Mouse (Mus musculus): ENCODE measurements around the gene Crtc3. TPM values are rescaled to one million over a fixed set of nuclear protein-coding genes. Genes with fewer than 3 reads are reported as not detected.
A peak's percentile ranks its signal among the peaks of the same experiment; 100 is the strongest.

Crtc3 gene
- polyA plus RNA-seq, 1 experiment from 2014 or later, result 27.3 TPM

DNA sequence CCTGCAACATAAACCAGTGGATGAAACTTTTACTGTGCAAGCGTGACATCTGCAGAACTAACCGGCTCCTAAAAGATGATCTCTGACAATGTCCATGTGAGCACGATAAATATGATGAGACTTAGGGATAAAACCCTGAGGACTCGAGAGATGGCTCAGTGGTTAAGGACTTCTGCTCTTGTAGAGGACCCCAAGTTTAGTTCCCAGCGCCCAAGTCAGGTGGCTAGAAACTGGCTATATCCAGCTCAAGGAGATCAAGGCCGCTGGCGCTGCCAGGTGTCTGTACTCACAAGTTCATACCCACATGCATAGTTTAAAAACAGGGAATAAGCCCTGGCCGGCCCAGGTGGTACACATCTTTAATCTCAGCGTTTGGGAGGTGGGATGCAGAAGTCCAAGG lies 3.8 kb upstream of the Crtc3 start:
- H3K4me2 ChIP-seq (replicated peaks; ENCODE audit: low read depth, low read length), result no peak overlapping the region
- 93% methylated on average over 9 of the region's 9 CpGs for WGBS
- ATAC-seq (ENCODE audit: low FRiP score, low TSS enrichment), result no peak

DNA sequence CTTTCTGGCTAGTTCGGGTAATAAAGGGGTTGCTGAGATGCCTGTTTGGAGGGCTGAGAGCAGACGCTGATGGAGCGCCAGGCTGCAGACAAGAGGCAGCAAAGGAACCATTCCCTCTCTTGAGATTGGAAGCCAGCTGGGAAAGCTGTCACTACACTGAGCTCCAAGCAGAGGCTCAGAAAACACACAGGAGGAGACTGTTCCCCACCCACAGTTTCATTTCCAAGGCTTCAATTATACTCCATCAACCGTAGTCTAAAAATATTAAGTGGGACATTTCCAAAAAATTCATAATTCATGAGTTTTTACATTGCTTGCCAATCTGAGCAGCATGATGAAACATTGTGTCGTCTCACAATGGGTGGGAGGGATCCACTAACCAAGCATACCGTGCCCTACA lies 2.5 kb upstream of the Crtc3 start:
- no peak overlapping the region for H3K9ac ChIP-seq (ENCODE audit: low read depth, low read length)
- no peak overlapping the region for H3K4me3 ChIP-seq (ENCODE audit: low read length)
- no peak overlapping the region for H3K4me2 ChIP-seq (replicated peaks; ENCODE audit: low read depth, low read length)
- H3K27me3 ChIP-seq (ENCODE audit: control insufficient read depth, insufficient read depth, low read length), result no peaks in the 10 kb centered on the region
- H3K36me3 ChIP-seq (ENCODE audit: control insufficient read depth, insufficient read depth, low read length), result no peaks in the 10 kb centered on the region
- no peak overlapping the region for H3K27ac ChIP-seq (ENCODE audit: low read depth, low read length)
- peaks cover 7% of the 10 kb centered on the region for H3K4me1 ChIP-seq (ENCODE audit: control insufficient read depth, insufficient read depth, low read length)
- no peak for ATAC-seq (ENCODE audit: low FRiP score, low TSS enrichment)
- no peaks in the 10 kb centered on the region for H3K9me3 ChIP-seq (ENCODE audit: control insufficient read depth, low read length)
- WGBS, result 69% methylated on average over 6 of the region's 6 CpGs

More for the DNA sequence above, 3.8 kb upstream of the Crtc3 start:
- Histone ChIP-seq H3K4me3 (ENCODE audit: low read length) (no peak overlapping the region), H3K27me3 (ENCODE audit: control insufficient read depth, insufficient read depth, low read length) (no peaks in the 10 kb centered on the region), H3K4me1 (ENCODE audit: control insufficient read depth, insufficient read depth, low read length) (peaks cover 3% of the 10 kb centered on the region; the same call in 1 of the 2 replicates), H3K36me3 (ENCODE audit: control insufficient read depth, insufficient read depth, low read length) (no peaks in the 10 kb centered on the region), H3K9me3 (ENCODE audit: control insufficient read depth, low read length) (no peaks in the 10 kb centered on the region), H3K9ac (ENCODE audit: low read depth, low read length) (no peak overlapping the region), H3K27ac (ENCODE audit: low read depth, low read length) (no peak overlapping the region)

DNA sequence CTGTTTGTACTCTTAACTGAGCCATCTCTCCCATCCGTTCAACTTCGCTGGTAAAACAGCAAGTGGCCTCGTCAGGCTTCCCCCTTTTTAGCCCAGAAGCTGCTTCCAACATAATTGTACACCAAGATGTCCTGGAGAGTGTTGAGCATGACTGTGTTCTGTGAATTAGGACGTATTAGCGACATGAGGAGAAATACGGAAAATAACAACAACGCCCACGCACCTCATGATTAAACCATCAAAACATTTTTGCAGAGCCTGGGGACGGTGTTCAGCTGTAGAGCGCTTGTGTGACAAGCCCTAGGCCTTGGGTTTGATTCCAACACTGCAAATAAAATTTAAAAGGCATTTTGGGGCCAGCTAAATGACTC lies 529 bp upstream of the Crtc3 start:
- Histone ChIP-seq H3K4me3 (ENCODE audit: low read length) (peak overlapping the region; percentile 84), H3K4me2 (replicated peaks; ENCODE audit: low read depth, low read length) (peak overlapping the region; percentile 88), H3K36me3 (ENCODE audit: control insufficient read depth, insufficient read depth, low read length) (no peaks in the 10 kb centered on the region), H3K27me3 (ENCODE audit: control insufficient read depth, insufficient read depth, low read length) (no peaks in the 10 kb centered on the region), H3K4me1 (ENCODE audit: control insufficient read depth, insufficient read depth, low read length) (peaks cover 7% of the 10 kb centered on the region), H3K27ac (ENCODE audit: low read depth, low read length) (peak overlapping the region; percentile 95), H3K9me3 (ENCODE audit: control insufficient read depth, low read length) (no peaks in the 10 kb centered on the region), H3K9ac (ENCODE audit: low read depth, low read length) (peak overlapping the region; percentile 95; the same call in 1 of the 2 replicates)
- ATAC-seq (ENCODE audit: low FRiP score, low TSS enrichment), result no peak
- WGBS, result 17% methylated on average over 10 of the region's 10 CpGs

DNA sequence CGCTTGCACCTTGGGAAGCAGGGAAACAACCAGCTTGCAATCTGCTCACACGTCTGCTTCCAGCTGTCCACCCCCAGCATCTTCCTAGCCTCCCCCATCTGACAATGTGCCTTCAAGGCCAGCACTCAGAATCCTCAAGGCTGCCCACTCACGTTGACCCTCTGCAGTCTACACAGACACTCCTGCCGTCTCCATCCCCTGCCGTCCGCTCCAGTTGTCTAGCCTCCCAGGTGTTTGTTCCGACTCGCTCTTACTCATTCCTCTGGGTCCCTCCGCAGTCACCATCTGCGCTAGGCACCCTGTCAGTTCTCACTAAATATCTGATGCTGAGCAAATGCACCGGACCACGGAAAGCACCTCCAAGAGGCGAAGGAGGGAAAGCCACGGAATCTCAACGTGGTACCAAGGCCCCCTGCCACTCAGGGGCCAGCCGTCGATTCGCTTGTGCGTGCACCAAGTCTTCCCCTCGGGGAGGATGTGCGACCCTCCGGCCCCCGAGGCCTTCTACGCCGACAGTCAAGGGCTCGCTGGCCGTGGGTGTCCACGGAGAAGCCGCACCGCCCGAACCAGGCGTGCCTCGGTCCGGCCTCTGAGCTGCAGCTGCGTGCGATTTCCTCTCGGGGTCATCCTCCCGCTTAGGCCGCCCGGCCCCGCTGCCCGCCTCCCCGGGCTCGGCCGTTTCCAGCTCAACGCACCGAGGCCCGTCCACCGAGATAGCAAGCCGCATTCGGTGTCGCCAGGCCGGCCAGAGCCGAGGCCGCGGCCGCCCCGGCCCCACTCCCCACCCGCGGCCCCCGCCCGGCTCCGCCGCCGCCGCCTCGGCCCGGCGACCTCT lies 739 bp downstream of the Crtc3 start:
- WGBS, result 2% methylated on average over 65 of the region's 69 CpGs
- ATAC-seq (ENCODE audit: low FRiP score, low TSS enrichment), result peak; percentile 61

DNA sequence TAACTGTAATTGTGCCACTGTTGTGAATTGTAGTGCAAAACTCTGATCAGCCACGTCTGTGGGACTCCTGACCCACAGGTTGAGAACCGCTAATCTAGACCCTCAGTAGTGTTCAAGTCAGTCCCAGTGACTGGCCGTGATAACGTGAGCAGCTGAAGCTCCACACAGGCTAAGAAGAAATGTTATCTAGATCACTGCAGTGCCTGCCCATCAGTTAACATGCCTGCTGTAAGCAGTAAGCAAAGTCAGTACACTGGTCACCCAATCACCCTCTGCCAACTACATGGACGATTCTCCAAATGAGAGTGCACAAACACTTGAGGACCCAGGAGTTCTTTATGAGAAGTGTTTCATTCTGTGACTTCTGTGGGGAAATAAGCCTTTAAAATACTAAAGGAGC lies 3.0 kb downstream of the Crtc3 start:
- Histone ChIP-seq H3K4me2 (replicated peaks; ENCODE audit: low read depth, low read length) (no peak overlapping the region), H3K4me3 (ENCODE audit: low read length) (no peak overlapping the region), H3K4me1 (ENCODE audit: control insufficient read depth, insufficient read depth, low read length) (peaks cover 21% of the 10 kb centered on the region), H3K36me3 (ENCODE audit: control insufficient read depth, insufficient read depth, low read length) (no peaks in the 10 kb centered on the region), H3K9me3 (ENCODE audit: control insufficient read depth, low read length) (no peaks in the 10 kb centered on the region), H3K27ac (ENCODE audit: low read depth, low read length) (no peak overlapping the region), H3K27me3 (ENCODE audit: control insufficient read depth, insufficient read depth, low read length) (no peaks in the 10 kb centered on the region), H3K9ac (ENCODE audit: low read depth, low read length) (no peak overlapping the region)
- ATAC-seq (ENCODE audit: low FRiP score, low TSS enrichment), result no peak
- 83% methylated on average over 5 of the region's 5 CpGs for WGBS

More for the DNA sequence above, 739 bp downstream of the Crtc3 start:
- peak overlapping the region; percentile 95 for H3K27ac ChIP-seq (ENCODE audit: low read depth, low read length)
- H3K4me2 ChIP-seq (replicated peaks; ENCODE audit: low read depth, low read length), result peak overlapping the region; percentile 88
- H3K27me3 ChIP-seq (ENCODE audit: control insufficient read depth, insufficient read depth, low read length), result no peaks in the 10 kb centered on the region
- H3K4me3 ChIP-seq (ENCODE audit: low read length), result peak overlapping the region; percentile 84
- H3K36me3 ChIP-seq (ENCODE audit: control insufficient read depth, insufficient read depth, low read length), result no peaks in the 10 kb centered on the region
- H3K4me1 ChIP-seq (ENCODE audit: control insufficient read depth, insufficient read depth, low read length), result peaks cover 8% of the 10 kb centered on the region
- H3K9ac ChIP-seq (ENCODE audit: low read depth, low read length), result peak overlapping the region; percentile 95
- no peaks in the 10 kb centered on the region for H3K9me3 ChIP-seq (ENCODE audit: control insufficient read depth, low read length)

DNA sequence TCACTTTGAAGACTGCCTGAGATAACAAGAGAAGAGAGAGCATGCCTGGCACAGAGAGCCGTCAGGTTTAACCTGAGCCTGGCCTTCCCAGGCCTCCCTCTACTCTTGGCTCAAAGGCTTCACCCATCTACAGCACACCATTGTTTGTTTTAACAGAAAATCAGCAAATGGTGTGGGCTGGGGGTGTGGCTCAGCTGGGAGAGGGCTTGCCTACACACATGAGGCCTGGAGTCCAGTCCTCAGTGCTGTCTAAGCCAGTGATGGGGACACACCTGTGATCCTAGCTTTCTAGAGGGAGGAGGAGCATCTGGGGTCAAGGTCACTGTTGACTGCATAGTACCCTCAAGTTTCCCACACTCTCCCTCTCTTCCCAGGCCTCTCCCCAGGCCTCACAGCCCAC lies 6.0 kb downstream of the Crtc3 start:
- no peak overlapping the region for H3K27ac ChIP-seq (ENCODE audit: low read depth, low read length)
- no peaks in the 10 kb centered on the region for H3K9me3 ChIP-seq (ENCODE audit: control insufficient read depth, low read length)
- H3K4me1 ChIP-seq (ENCODE audit: control insufficient read depth, insufficient read depth, low read length), result peaks cover 28% of the 10 kb centered on the region
- no peak overlapping the region for H3K4me2 ChIP-seq (replicated peaks; ENCODE audit: low read depth, low read length)
- no peaks in the 10 kb centered on the region for H3K36me3 ChIP-seq (ENCODE audit: control insufficient read depth, insufficient read depth, low read length)
- H3K4me3 ChIP-seq (ENCODE audit: low read length), result no peak overlapping the region
- H3K9ac ChIP-seq (ENCODE audit: low read depth, low read length), result no peak overlapping the region
- 23% methylated on average over 1 of the region's 1 CpGs for WGBS
- ATAC-seq (ENCODE audit: low FRiP score, low TSS enrichment), result no peak
- no peaks in the 10 kb centered on the region for H3K27me3 ChIP-seq (ENCODE audit: control insufficient read depth, insufficient read depth, low read length)

DNA sequence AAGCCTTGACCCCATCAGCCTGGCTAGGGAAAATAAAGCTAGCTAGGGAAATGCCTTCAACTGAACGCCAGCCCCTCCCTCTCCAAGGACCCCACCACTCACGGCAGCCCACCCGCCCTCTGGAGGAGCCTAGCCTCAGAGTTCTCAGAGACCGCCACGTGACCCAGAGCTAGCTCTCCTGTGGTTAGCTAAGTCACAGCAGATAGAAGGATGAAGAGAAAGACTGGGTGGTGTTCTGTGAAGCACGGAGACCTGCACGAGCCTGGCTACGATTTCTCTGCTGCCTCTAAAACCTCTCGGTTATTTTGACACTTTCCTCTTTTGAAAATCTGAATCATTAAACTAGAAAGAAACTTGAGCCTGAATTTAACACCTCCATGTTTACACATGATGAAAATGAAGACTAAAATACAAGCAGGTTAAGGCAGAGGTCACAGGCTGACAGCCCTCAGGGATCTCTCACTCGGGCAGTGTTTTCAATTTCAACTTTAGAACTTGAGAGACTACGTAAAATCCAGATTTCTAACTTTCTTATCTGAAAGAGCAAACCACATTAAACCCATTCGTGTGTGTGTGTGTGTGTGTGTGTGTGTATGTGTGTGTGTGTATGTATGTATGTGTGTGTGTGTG lies 8.3 kb downstream of the Crtc3 start:
- Histone ChIP-seq H3K36me3 (ENCODE audit: control insufficient read depth, insufficient read depth, low read length) (no peaks in the 10 kb centered on the region; the same call in 1 of the 2 replicates), H3K27ac (ENCODE audit: low read depth, low read length) (peak overlapping the region; percentile 26; the same call in 1 of the 2 replicates), H3K27me3 (ENCODE audit: control insufficient read depth, insufficient read depth, low read length) (no peaks in the 10 kb centered on the region), H3K4me1 (ENCODE audit: control insufficient read depth, insufficient read depth, low read length) (peaks cover 22% of the 10 kb centered on the region; the same call in 1 of the 2 replicates), H3K4me2 (replicated peaks; ENCODE audit: low read depth, low read length) (no peak overlapping the region), H3K4me3 (ENCODE audit: low read length) (no peak overlapping the region), H3K9me3 (ENCODE audit: control insufficient read depth, low read length) (no peaks in the 10 kb centered on the region), H3K9ac (ENCODE audit: low read depth, low read length) (no peak overlapping the region; the same call in 1 of the 2 replicates)
- peak; percentile 56; the same call in 1 of the 2 replicates for ATAC-seq (ENCODE audit: low FRiP score, low TSS enrichment)
- WGBS, result 16% methylated on average over 12 of the region's 12 CpGs

DNA sequence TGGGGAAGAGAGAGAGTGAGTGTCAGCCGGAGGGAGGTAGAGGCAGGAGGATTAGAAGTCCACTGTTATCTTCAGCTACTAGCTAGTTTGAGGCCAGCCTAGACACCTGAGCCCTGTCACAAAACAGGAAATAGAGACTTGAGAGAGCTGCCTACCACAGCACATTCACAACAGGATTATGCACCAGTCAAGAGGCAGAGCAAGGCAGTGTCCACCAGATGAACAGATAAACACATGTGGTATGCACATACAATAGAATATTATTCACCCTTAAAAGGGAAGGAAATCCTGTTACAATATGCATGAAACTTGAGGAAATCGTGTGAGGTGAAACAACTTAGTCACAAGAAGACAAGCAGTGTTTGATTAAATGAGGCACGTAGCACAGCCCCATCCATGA lies 16.4 kb downstream of the Crtc3 start:
- no peak overlapping the region for H3K4me2 ChIP-seq (replicated peaks; ENCODE audit: low read depth, low read length)
- no peak for ATAC-seq (ENCODE audit: low FRiP score, low TSS enrichment)
- no peaks in the 10 kb centered on the region for H3K27me3 ChIP-seq (ENCODE audit: control insufficient read depth, insufficient read depth, low read length)
- H3K9me3 ChIP-seq (ENCODE audit: control insufficient read depth, low read length), result no peaks in the 10 kb centered on the region
- H3K27ac ChIP-seq (ENCODE audit: low read depth, low read length), result no peak overlapping the region
- WGBS, result 84% methylated on average over 3 of the region's 3 CpGs
- no peak overlapping the region for H3K4me3 ChIP-seq (ENCODE audit: low read length)
- H3K36me3 ChIP-seq (ENCODE audit: control insufficient read depth, insufficient read depth, low read length), result peaks cover 2% of the 10 kb centered on the region; the same call in 1 of the 2 replicates
- H3K9ac ChIP-seq (ENCODE audit: low read depth, low read length), result no peak overlapping the region
- peaks cover 7% of the 10 kb centered on the region for H3K4me1 ChIP-seq (ENCODE audit: control insufficient read depth, insufficient read depth, low read length)

DNA sequence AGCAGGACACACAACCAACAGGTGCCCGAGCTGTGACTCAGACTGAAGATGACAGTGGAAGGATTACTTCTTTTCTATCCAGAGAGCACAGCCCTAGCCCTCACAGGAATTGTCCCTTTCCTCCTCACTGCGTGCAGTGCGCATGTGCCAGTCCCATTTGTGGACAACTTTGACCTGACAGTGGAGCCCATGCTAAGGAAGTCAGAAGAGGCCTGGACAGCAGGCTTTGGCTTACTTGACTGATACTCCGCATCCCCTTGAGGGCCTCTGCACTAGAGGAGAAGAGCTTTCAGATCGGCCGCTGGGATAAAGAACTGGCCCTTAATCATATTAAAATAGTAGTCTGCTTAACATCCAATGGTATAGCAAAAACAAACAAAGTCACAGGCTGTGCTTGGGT lies 17.8 kb downstream of the Crtc3 start:
- no peak overlapping the region for H3K9ac ChIP-seq (ENCODE audit: low read depth, low read length)

More for the DNA sequence above, 17.8 kb downstream of the Crtc3 start:
- Histone ChIP-seq H3K4me3 (ENCODE audit: low read length) (no peak overlapping the region), H3K4me2 (replicated peaks; ENCODE audit: low read depth, low read length) (no peak overlapping the region), H3K4me1 (ENCODE audit: control insufficient read depth, insufficient read depth, low read length) (peaks cover 14% of the 10 kb centered on the region), H3K27me3 (ENCODE audit: control insufficient read depth, insufficient read depth, low read length) (no peaks in the 10 kb centered on the region), H3K27ac (ENCODE audit: low read depth, low read length) (no peak overlapping the region), H3K36me3 (ENCODE audit: control insufficient read depth, insufficient read depth, low read length) (peaks cover 2% of the 10 kb centered on the region; the same call in 1 of the 2 replicates), H3K9me3 (ENCODE audit: control insufficient read depth, low read length) (no peaks in the 10 kb centered on the region)
- no peak for ATAC-seq (ENCODE audit: low FRiP score, low TSS enrichment)
- 90% methylated on average over 6 of the region's 6 CpGs for WGBS
